Mouse (Mus musculus): ENCODE measurements around the gene Sptbn2. TPM values are rescaled to one million over a fixed set of nuclear protein-coding genes. Genes with fewer than 3 reads are reported as not detected.

Sptbn2 gene
- polyA plus RNA-seq, 2 experiments: 2.5 to 4.2 TPM

GRCm38 (mm10) chr19:4737866-4738265 is 26.9 kb downstream of the Sptbn2 start:
- H3K4me2 ChIP-seq (replicated peaks; ENCODE audit: low read depth, low read length, severe bottlenecking): no peak overlapping the region

GRCm38 (mm10) chr19:4739053-4739452 is 28.1 kb downstream of the Sptbn2 start:
- no peaks in the 10 kb centered on the region for H3K27me3 ChIP-seq (ENCODE audit: control insufficient read depth, insufficient read depth, low read length)
- H3K36me3 ChIP-seq (ENCODE audit: control insufficient read depth, insufficient read depth, low read length): peaks cover 4% of the 10 kb centered on the region; the same call in 1 of the 2 replicates
- ATAC-seq (ENCODE audit: low FRiP score, low read depth) (no peak), DNase-seq (ENCODE audit: low spot score) (no peak)
- H3K9ac ChIP-seq (ENCODE audit: low read depth, low read length, severe bottlenecking): no peak overlapping the region
- no peak overlapping the region for H3K27ac ChIP-seq (replicated peaks; ENCODE audit: low read depth, low read length)
- no peaks in the 10 kb centered on the region for H3K9me3 ChIP-seq (ENCODE audit: control insufficient read depth, low read length)
- H3K4me3 ChIP-seq (replicated peaks; ENCODE audit: low read length): no peak overlapping the region
- no peaks in the 10 kb centered on the region for H3K4me1 ChIP-seq (ENCODE audit: control insufficient read depth, insufficient read depth, low read length)
- WGBS: 91% methylated on average over 11 of the region's 11 CpGs
- no peak for TF ChIP-seq POLR2A (IDR thresholded peaks at IDR 0.05; ENCODE audit: borderline replicate concordance, extremely low read depth, insufficient read depth, insufficient read length)
- H3K4me2 ChIP-seq (replicated peaks; ENCODE audit: low read depth, low read length, severe bottlenecking): no peak overlapping the region

More at GRCm38 (mm10) chr19:4737866-4738265, 26.9 kb downstream of the Sptbn2 start:
- Histone ChIP-seq H3K27me3 (ENCODE audit: control insufficient read depth, insufficient read depth, low read length) (no peaks in the 10 kb centered on the region), H3K9ac (ENCODE audit: low read depth, low read length, severe bottlenecking) (no peak overlapping the region; the same call in 1 of the 2 replicates), H3K4me3 (replicated peaks; ENCODE audit: low read length) (no peak overlapping the region), H3K4me1 (ENCODE audit: control insufficient read depth, insufficient read depth, low read length) (no peaks in the 10 kb centered on the region), H3K27ac (replicated peaks; ENCODE audit: low read depth, low read length) (no peak overlapping the region), H3K9me3 (ENCODE audit: control insufficient read depth, low read length) (no peaks in the 10 kb centered on the region), H3K36me3 (ENCODE audit: control insufficient read depth, insufficient read depth, low read length) (peaks cover 4% of the 10 kb centered on the region; the same call in 1 of the 2 replicates)
- 84% methylated on average over 13 of the region's 13 CpGs for whole genome bisulfite sequencing
- ATAC-seq (ENCODE audit: low FRiP score, low read depth) (no peak), DNase-seq (ENCODE audit: low spot score) (no peak)
- TF ChIP-seq POLR2A (IDR thresholded peaks at IDR 0.05; ENCODE audit: borderline replicate concordance, extremely low read depth, insufficient read depth, insufficient read length): no peak

- no peak for TF ChIP-seq POLR2A (IDR thresholded peaks at IDR 0.05; ENCODE audit: borderline replicate concordance, extremely low read depth, insufficient read depth, insufficient read length)
- no peak for ATAC-seq (ENCODE audit: low FRiP score, low read depth)
- Histone ChIP-seq H3K4me2 (replicated peaks; ENCODE audit: low read depth, low read length, severe bottlenecking) (no peak overlapping the region), H3K27ac (replicated peaks; ENCODE audit: low read depth, low read length) (no peak overlapping the region), H3K4me3 (replicated peaks; ENCODE audit: low read length) (no peak overlapping the region), H3K9me3 (ENCODE audit: control insufficient read depth, low read length) (no peaks in the 10 kb centered on the region), H3K36me3 (ENCODE audit: control insufficient read depth, insufficient read depth, low read length) (peaks cover 4% of the 10 kb centered on the region; the same call in 1 of the 2 replicates), H3K4me1 (ENCODE audit: control insufficient read depth, insufficient read depth, low read length) (no peaks in the 10 kb centered on the region), H3K27me3 (ENCODE audit: control insufficient read depth, insufficient read depth, low read length) (no peaks in the 10 kb centered on the region), H3K9ac (ENCODE audit: low read depth, low read length, severe bottlenecking) (no peak overlapping the region)
- 92% methylated on average over 5 of the region's 5 CpGs for WGBS
- DNase-seq (ENCODE audit: low spot score): no peak
These were observed 28.8 kb downstream of the Sptbn2 start for GRCm38 (mm10) chr19:4739762-4740161.

GRCm38 (mm10) chr19:4741482-4741881 is 30.5 kb downstream of the Sptbn2 start:
- no peak for TF ChIP-seq POLR2A (IDR thresholded peaks at IDR 0.05; ENCODE audit: borderline replicate concordance, extremely low read depth, insufficient read depth, insufficient read length)
- 78% methylated on average over 10 of the region's 10 CpGs for WGBS

GRCm38 (mm10) chr19:4742229-4742628 is 31.3 kb downstream of the Sptbn2 start:
- DNase-seq (ENCODE audit: low spot score) (no peak), ATAC-seq (ENCODE audit: low FRiP score, low read depth) (no peak)
- WGBS: 90% methylated on average over 6 of the region's 6 CpGs
- Histone ChIP-seq H3K4me3 (replicated peaks; ENCODE audit: low read length) (no peak overlapping the region), H3K36me3 (ENCODE audit: control insufficient read depth, insufficient read depth, low read length) (peaks cover 4% of the 10 kb centered on the region), H3K9me3 (ENCODE audit: control insufficient read depth, low read length) (no peaks in the 10 kb centered on the region), H3K4me1 (ENCODE audit: control insufficient read depth, insufficient read depth, low read length) (no peaks in the 10 kb centered on the region), H3K9ac (ENCODE audit: low read depth, low read length, severe bottlenecking) (no peak overlapping the region), H3K4me2 (replicated peaks; ENCODE audit: low read depth, low read length, severe bottlenecking) (no peak overlapping the region), H3K27me3 (ENCODE audit: control insufficient read depth, insufficient read depth, low read length) (no peaks in the 10 kb centered on the region), H3K27ac (replicated peaks; ENCODE audit: low read depth, low read length) (no peak overlapping the region)
- no peak for TF ChIP-seq POLR2A (IDR thresholded peaks at IDR 0.05; ENCODE audit: borderline replicate concordance, extremely low read depth, insufficient read depth, insufficient read length)

More at GRCm38 (mm10) chr19:4741482-4741881, 30.5 kb downstream of the Sptbn2 start:
- no peak for ATAC-seq (ENCODE audit: low FRiP score, low read depth)
- DNase-seq (ENCODE audit: low spot score): no peak
- H3K9ac ChIP-seq (ENCODE audit: low read depth, low read length, severe bottlenecking): no peak overlapping the region
- H3K4me1 ChIP-seq (ENCODE audit: control insufficient read depth, insufficient read depth, low read length): no peaks in the 10 kb centered on the region
- no peak overlapping the region for H3K4me3 ChIP-seq (replicated peaks; ENCODE audit: low read length)
- no peak overlapping the region for H3K4me2 ChIP-seq (replicated peaks; ENCODE audit: low read depth, low read length, severe bottlenecking)
- peaks cover 4% of the 10 kb centered on the region for H3K36me3 ChIP-seq (ENCODE audit: control insufficient read depth, insufficient read depth, low read length)
- no peaks in the 10 kb centered on the region for H3K9me3 ChIP-seq (ENCODE audit: control insufficient read depth, low read length)
- H3K27ac ChIP-seq (replicated peaks; ENCODE audit: low read depth, low read length): no peak overlapping the region
- H3K27me3 ChIP-seq (ENCODE audit: control insufficient read depth, insufficient read depth, low read length): no peaks in the 10 kb centered on the region

GRCm38 (mm10) chr19:4743524-4743923 is 32.6 kb downstream of the Sptbn2 start:
- no peak for TF ChIP-seq POLR2A (IDR thresholded peaks at IDR 0.05; ENCODE audit: borderline replicate concordance, extremely low read depth, insufficient read depth, insufficient read length)
- no peaks in the 10 kb centered on the region; the same call in 1 of the 2 replicates for H3K36me3 ChIP-seq (ENCODE audit: control insufficient read depth, insufficient read depth, low read length)
- no peak overlapping the region for H3K27ac ChIP-seq (replicated peaks; ENCODE audit: low read depth, low read length)
- no peak overlapping the region for H3K4me2 ChIP-seq (replicated peaks; ENCODE audit: low read depth, low read length, severe bottlenecking)
- H3K4me3 ChIP-seq (replicated peaks; ENCODE audit: low read length): no peak overlapping the region
- H3K9me3 ChIP-seq (ENCODE audit: control insufficient read depth, low read length): no peaks in the 10 kb centered on the region
- no peaks in the 10 kb centered on the region for H3K4me1 ChIP-seq (ENCODE audit: control insufficient read depth, insufficient read depth, low read length)
- no peak overlapping the region for H3K9ac ChIP-seq (ENCODE audit: low read depth, low read length, severe bottlenecking)
- WGBS: 41% methylated on average over 5 of the region's 5 CpGs
- DNase-seq (ENCODE audit: low spot score): peak; percentile 59
- H3K27me3 ChIP-seq (ENCODE audit: control insufficient read depth, insufficient read depth, low read length): no peaks in the 10 kb centered on the region
- ATAC-seq (ENCODE audit: low FRiP score, low read depth): no peak

Data from limb, embryonic 14.5 days (tissue).